In genomic region chr7:29319337-29320307, GRCm38 (mm10) we compare ENCODE assay signal across 8 mouse cellular contexts. TPM values are rescaled to one million over a fixed set of nuclear protein-coding genes. Genes with fewer than 3 reads are reported as not detected.
DNase-seq lines count a peak whose midpoint lies in the region; ATAC-seq and TF ChIP-seq lines count a peak whose summit lies in the region.

No protein-coding gene starts in this region.

- no peaks in the 10 kb centered on the region for H3K9me3 ChIP-seq in forebrain, embryonic 12.5 days
- no peaks in the 10 kb centered on the region for H3K9me3 ChIP-seq in liver, embryonic 14.5 days (ENCODE audit: control insufficient read depth, low read length)

- TF ChIP-seq POLR2A in testis, adult 2 months (IDR thresholded peaks at IDR 0.05; ENCODE audit: control insufficient read depth, low read depth, low read length), result no peak

- H3K4me1 ChIP-seq in testis, adult 2 months (ENCODE audit: control insufficient read depth, insufficient read depth, low read length), result peaks cover 31% of the 10 kb centered on the region
- peaks cover 73% of the 10 kb centered on the region for H3K4me1 ChIP-seq in forebrain, embryonic 12.5 days
- H3K4me1 ChIP-seq in liver, embryonic 14.5 days (replicated peaks; ENCODE audit: control insufficient read depth in 2 of 2, insufficient read depth in 2 of 2, low read length in 1 of 2), result peaks cover 7 to 21% of the 10 kb centered on the region in 2 experiments

- TF ChIP-seq CTCF in testis, adult 2 months (IDR thresholded peaks at IDR 0.05; ENCODE audit: control insufficient read depth, insufficient read depth, insufficient replicate concordance, low read depth, low read length), result no peak
- peak; percentile 43 for TF ChIP-seq CTCF in liver, embryonic 14.5 days (IDR thresholded peaks at IDR 0.05; ENCODE audit: low read depth)

- H3K27ac ChIP-seq in testis, adult 2 months (ENCODE audit: control insufficient read depth, insufficient read depth, low read depth, low read length), result peak overlapping the region; percentile 65
- H3K27ac ChIP-seq in forebrain, embryonic 12.5 days, result peak overlapping the region; percentile 96
- H3K27ac ChIP-seq in liver, embryonic 14.5 days, result no peak overlapping the region

- no peak for TF ChIP-seq EP300 in liver, embryonic 14.5 days (IDR thresholded peaks at IDR 0.05; ENCODE audit: low read depth)

- WGBS in forebrain, embryonic 12.5 days, result 8% methylated on average over 19 of the region's 19 CpGs
- WGBS in liver, embryonic 14.5 days (ENCODE audit: insufficient replicate concordance), result 13% methylated on average over 19 of the region's 19 CpGs

- H3K4me2 ChIP-seq in forebrain, embryonic 12.5 days, result peak overlapping the region; percentile 50
- H3K4me2 ChIP-seq in liver, embryonic 14.5 days (ENCODE audit: low read depth), result peak overlapping the region; percentile 25

- H3K36me3 ChIP-seq in testis, adult 2 months (ENCODE audit: control insufficient read depth, insufficient read depth, low read length), result no peaks in the 10 kb centered on the region
- H3K36me3 ChIP-seq in forebrain, embryonic 12.5 days (replicated peaks), result peaks cover 26% of the 10 kb centered on the region
- no peaks in the 10 kb centered on the region; the same call in 1 of the 2 replicates for H3K36me3 ChIP-seq in liver, embryonic 14.5 days (replicated peaks; ENCODE audit: control insufficient read depth, insufficient read depth, low read depth)

- H3K9ac ChIP-seq in forebrain, embryonic 12.5 days, result peak overlapping the region; percentile 55
- H3K9ac ChIP-seq in liver, embryonic 14.5 days (replicated peaks), result no peak overlapping the region

- peak overlapping the region; percentile 44 for H3K4me3 ChIP-seq in testis, adult 2 months (ENCODE audit: control insufficient read depth, low read depth, low read length)
- H3K4me3 ChIP-seq in forebrain, embryonic 12.5 days (replicated peaks), result peak overlapping the region; percentile 28
- H3K4me3 ChIP-seq in liver, embryonic 14.5 days (ENCODE audit: insufficient read depth in 1 of 2, low read depth in 2 of 2, low read length in 2 of 2), result no peak overlapping the region

- no peaks in the 10 kb centered on the region for H3K27me3 ChIP-seq in testis, adult 2 months (ENCODE audit: control insufficient read depth, insufficient read depth, low read length)
- no peaks in the 10 kb centered on the region for H3K27me3 ChIP-seq in forebrain, embryonic 12.5 days
- H3K27me3 ChIP-seq in liver, embryonic 14.5 days (ENCODE audit: control insufficient read depth, insufficient read depth, low read length), result no peaks in the 10 kb centered on the region

- no peak for DNase-seq in testis, postnatal 14 days (ENCODE audit: low spot score)
- no peak for DNase-seq in liver, embryonic 14.5 days (ENCODE audit: low read depth in 3 of 3, low spot score in 3 of 3)
- peak; percentile 69 for DNase-seq in thymus, postnatal 14 days
- DNase-seq in frontal cortex, postnatal 10 days (ENCODE audit: low spot score in 2 of 2), result no peak
- DNase-seq in gastrocnemius, postnatal 10 days, result no peak

- ATAC-seq in forebrain, embryonic 12.5 days (ENCODE audit: low FRiP score), result no peak
- peak; percentile 19; the same call in 1 of the 2 replicates for ATAC-seq in liver, embryonic 14.5 days (ENCODE audit: insufficient read depth)
- no peak for ATAC-seq in cerebellum, adult (ENCODE audit: insufficient number of reproducible peaks, low FRiP score, low TSS enrichment)

RNA-seq across cellular contexts. Expression of gene Dpf1, which starts 15.9 kb away (rescaled TPM):
- polyA plus RNA-seq in testis, adult 2 months (2012; rRNA removed), result 8.0 and 8.6 TPM in 2 replicates
- polyA plus RNA-seq in forebrain, embryonic 12.5 days (2016; fragmentation: Nextera tagmentation; extraction: Ambion mirVana), result 118 and 147 TPM in 2 replicates
- polyA plus RNA-seq in liver, embryonic 14.5 days (2012; rRNA removed), result 0.81 TPM in 2 replicates
- polyA plus RNA-seq in liver, embryonic 14.5 days (2014; fragmentation: Nextera tagmentation; extraction: Ambion mirVana), result 1.0 and 2.1 TPM in 2 replicates
- 1 to 10 TPM; 3.4 to 3.8 TPM for total RNA-seq in gastrocnemius, postnatal 10 days (2021)

RNA-seq across cellular contexts. Expression of gene Ppp1r14a, which starts 30.5 kb away (rescaled TPM):
- 11.3 and 11.9 TPM in 2 replicates for polyA plus RNA-seq in testis, adult 2 months (2012; rRNA removed)
- polyA plus RNA-seq in forebrain, embryonic 12.5 days (2016; fragmentation: Nextera tagmentation; extraction: Ambion mirVana), result 14.8 and 16.5 TPM in 2 replicates
- polyA plus RNA-seq in liver, embryonic 14.5 days (2012; rRNA removed), result 1.5 and 2.5 TPM in 2 replicates
- polyA plus RNA-seq in liver, embryonic 14.5 days (2014; fragmentation: Nextera tagmentation; extraction: Ambion mirVana), result 2.3 TPM in 2 replicates
- total RNA-seq in gastrocnemius, postnatal 10 days (2021), result 10 to 100 TPM; 11.8 to 13.3 TPM

RNA-seq across cellular contexts. Expression of gene Spint2, which starts 37.9 kb away (rescaled TPM):
- 146 and 160 TPM in 2 replicates for polyA plus RNA-seq in testis, adult 2 months (2012; rRNA removed)
- polyA plus RNA-seq in forebrain, embryonic 12.5 days (2016; fragmentation: Nextera tagmentation; extraction: Ambion mirVana), result 42.2 and 45.0 TPM in 2 replicates
- 14.6 and 15.6 TPM in 2 replicates for polyA plus RNA-seq in liver, embryonic 14.5 days (2012; rRNA removed)
- 22.3 and 23.6 TPM in 2 replicates for polyA plus RNA-seq in liver, embryonic 14.5 days (2014; fragmentation: Nextera tagmentation; extraction: Ambion mirVana)
- total RNA-seq in gastrocnemius, postnatal 10 days (2021), result 1 to 10 TPM; 6.6 to 8.2 TPM

Comparison
In these comparisons a context has a peak if more than half of its experiments do, and no peak if none do; other contexts are left out.
1. H3K4me3 ChIP-seq: peak in testis, adult 2 months (single experiment) and forebrain, embryonic 12.5 days (single experiment); none in liver, embryonic 14.5 days (0 of 2).
2. RNA of gene Dpf1, which starts 15.9 kb away (polyA plus RNA-seq): 118 to 147 TPM in forebrain, embryonic 12.5 days; 8.0 to 8.6 TPM in testis, adult 2 months and 0.81 to 2.1 TPM in liver, embryonic 14.5 days; every median in the first group is over 10 times any median in the second.